Mouse (Mus musculus) testis, adult 2 months (tissue): Measurements from ENCODE around the gene Glyat. TPM values are rescaled to one million over a fixed set of nuclear protein-coding genes. Genes with fewer than 3 reads are reported as not detected.

ENCODE experiments used
- H3K27ac ChIP-seq: fragments of 200-500 bp; 2 replicates; pipeline ENCODE4 v1.5.1; 2012; ENCODE audit warnings: low read depth, low read length; ENCODE audit not compliant: control insufficient read depth, insufficient read depth
- H3K27me3 ChIP-seq: fragments of 200-500 bp; 2 replicates; pipeline ENCODE4 v1.6.1; 2012; ENCODE audit warnings: mild to moderate bottlenecking, low read length, moderate library complexity; ENCODE audit not compliant: control insufficient read depth, insufficient read depth
- H3K36me3 ChIP-seq: fragments of 200-500 bp; 2 replicates; pipeline ENCODE4 v1.6.1; 2012; ENCODE audit warnings: mild to moderate bottlenecking, low read length; ENCODE audit not compliant: control insufficient read depth, insufficient read depth
- H3K4me1 ChIP-seq: fragments of 200-500 bp; 2 replicates; pipeline ENCODE4 v1.6.1; 2012; ENCODE audit warnings: low read length; ENCODE audit not compliant: control insufficient read depth, insufficient read depth
- H3K4me3 ChIP-seq: fragments of 200-500 bp; 2 replicates; pipeline ENCODE4 v1.5.1; 2012; ENCODE audit warnings: low read depth, mild to moderate bottlenecking, low read length, moderate library complexity, mixed read lengths; ENCODE audit not compliant: control insufficient read depth
- CTCF ChIP-seq: fragments of 200-500 bp; IDR thresholded peaks from 2 replicates; pipeline ENCODE4 v1.5.1; 2012; ENCODE audit warnings: low read depth, mild to moderate bottlenecking, inconsistent platforms, low read length, moderate library complexity; ENCODE audit not compliant: control insufficient read depth, insufficient read depth, insufficient replicate concordance
- POLR2A ChIP-seq: fragments of 200-500 bp; IDR thresholded peaks from 2 replicates; pipeline ENCODE4 v1.6.1; 2012; ENCODE audit warnings: low read depth, mild to moderate bottlenecking, inconsistent platforms, low read length, moderate library complexity; ENCODE audit not compliant: control insufficient read depth
- polyA plus RNA-seq: library from polyadenylated mRNA; depleted of rRNA; stranded (reverse); fragments of >200 nt; gene quantifications from 2 replicates; pipeline ENCODE4 v1.2.3, GENCODE M21; 2012; rRNA removed

Glyat gene
- polyA plus RNA-seq, 1 experiment, result not detected

DNA sequence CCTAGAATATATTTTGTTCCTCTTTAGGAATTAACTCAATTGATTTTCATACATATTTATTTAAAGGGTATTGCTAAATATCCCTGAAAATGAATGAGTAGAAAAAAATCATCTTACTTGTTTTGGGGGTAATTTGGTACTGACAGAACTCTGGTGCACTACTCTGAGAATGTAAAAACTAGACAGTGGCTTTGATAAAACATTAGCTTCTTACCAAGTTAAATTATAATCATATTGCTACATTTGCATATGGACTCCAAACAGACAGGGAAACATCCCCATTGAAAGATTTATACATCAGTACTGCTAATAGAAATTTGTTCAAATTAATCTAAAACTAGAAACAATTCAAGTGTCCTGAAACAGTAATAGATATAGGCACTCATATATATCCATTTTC is 52.1 kb downstream of the Glyat start:
- no peak overlapping the region for H3K4me3 ChIP-seq
- H3K27me3 ChIP-seq, result no peaks in the 10 kb centered on the region
- no peaks in the 10 kb centered on the region for H3K36me3 ChIP-seq
- no peak overlapping the region for H3K27ac ChIP-seq
- H3K4me1 ChIP-seq, result no peaks in the 10 kb centered on the region
- TF ChIP-seq POLR2A (no peak), CTCF (no peak)

GRCm38 (mm10) chr19:12695590-12695989 is 62.5 kb downstream of the Glyat start, which contains the start of gene Keg1:
TSS of gene Keg1 (plus strand) at chr19:12695786.
- TF ChIP-seq CTCF, result no peak
- no peak for TF ChIP-seq POLR2A

GRCm38 (mm10) chr19:12696221-12696620 is 63.1 kb downstream of the Glyat start:
- Histone ChIP-seq H3K27ac (no peak overlapping the region), H3K4me1 (no peaks in the 10 kb centered on the region), H3K36me3 (no peaks in the 10 kb centered on the region), H3K27me3 (no peaks in the 10 kb centered on the region), H3K4me3 (no peak overlapping the region)
- no peak for TF ChIP-seq CTCF
- no peak for TF ChIP-seq POLR2A

More at GRCm38 (mm10) chr19:12695590-12695989, 62.5 kb downstream of the Glyat start, which contains the start of gene Keg1:
- H3K4me3 ChIP-seq, result no peak within 1 kb of the TSS
- no peaks in the 10 kb centered on the region for H3K36me3 ChIP-seq
- H3K27ac ChIP-seq, result no peak within 1 kb of the TSS
- H3K27me3 ChIP-seq, result no peaks in the 10 kb centered on the region
- H3K4me1 ChIP-seq, result no peaks in the 10 kb centered on the region

Other genes starting within 250 kb of the Glyat start
- gene Olfr1440, start 246.0 kb upstream of the Glyat start, polyA plus RNA-seq, result not detected in 2 replicates
- gene Olfr1441, start 215.9 kb upstream of the Glyat start, polyA plus RNA-seq, result not detected in 2 replicates
- 0.02 TPM in 2 replicates for gene Pfpl, start 205.4 kb upstream of the Glyat start, polyA plus RNA-seq
- 2.8 and 3.3 TPM in 2 replicates for gene Mpeg1, start 172.5 kb upstream of the Glyat start, polyA plus RNA-seq
- 5.7 and 6.0 TPM in 2 replicates for gene Dtx4, start 131.9 kb upstream of the Glyat start, polyA plus RNA-seq
- 0.07 and 0.11 TPM in 2 replicates for gene Fam111a, start 87.6 kb upstream of the Glyat start, polyA plus RNA-seq
- gene Gm4952, start 33.3 kb upstream of the Glyat start, polyA plus RNA-seq, result not detected in 2 replicates
- not detected in 2 replicates for gene Olfr1442, start 37.1 kb downstream of the Glyat start, polyA plus RNA-seq
- gene Olfr1443, start 44.8 kb downstream of the Glyat start, polyA plus RNA-seq, result not detected in 2 replicates
- gene Keg1, start 62.5 kb downstream of the Glyat start, polyA plus RNA-seq, result not detected in 2 replicates
- 2.9 and 3.1 TPM in 2 replicates for gene Cntf, start 132.3 kb downstream of the Glyat start, polyA plus RNA-seq
- gene Zfp91, start 162.8 kb downstream of the Glyat start, polyA plus RNA-seq, result 40.2 and 48.5 TPM in 2 replicates
- gene Lpxn, start 162.9 kb downstream of the Glyat start, polyA plus RNA-seq, result 25.4 and 27.6 TPM in 2 replicates
- 0.21 and 0.41 TPM in 2 replicates for gene Gm5244, start 213.4 kb downstream of the Glyat start, polyA plus RNA-seq
- gene Olfr1444, start 224.0 kb downstream of the Glyat start, polyA plus RNA-seq, result 0.96 and 1.2 TPM in 2 replicates